Mouse (Mus musculus): ENCODE measurements around the gene Cyp2d11. TPM values are rescaled to one million over a fixed set of nuclear protein-coding genes. Genes with fewer than 3 reads are reported as not detected.

Cyp2d11 gene
- polyA plus RNA-seq, 1 experiment, result not detected

- WGBS, result 20% methylated on average over 14 of the region's 14 CpGs
- Histone ChIP-seq H3K4me3 (replicated peaks; ENCODE audit: control insufficient read depth, low read depth, low read length) (peak overlapping the region; percentile 90), H3K4me1 (ENCODE audit: control insufficient read depth, insufficient read depth, low read length) (peaks cover 5% of the 10 kb centered on the region; the same call in 1 of the 2 replicates), H3K27ac (ENCODE audit: control insufficient read depth, insufficient read depth, low read depth, low read length, poor library complexity) (no peak overlapping the region; the same call in 1 of the 2 replicates)
- TF ChIP-seq CTCF (IDR thresholded peaks at IDR 0.05; ENCODE audit: control insufficient read depth, insufficient read depth, low read length), result no peak
- no peak for TF ChIP-seq POLR2A (IDR thresholded peaks at IDR 0.05; ENCODE audit: borderline replicate concordance, control insufficient read depth, low read depth, low read length)
Measured at GRCm38 (mm10) chr15:82353078-82353744, 40.6 kb downstream of the Cyp2d11 start.

GRCm38 (mm10) chr15:82351480-82351879, 42.3 kb downstream of the Cyp2d11 start:
- 73% methylated on average over 3 of the region's 3 CpGs for WGBS
- peaks cover 8% of the 10 kb centered on the region; the same call in 1 of the 2 replicates for H3K4me1 ChIP-seq (ENCODE audit: control insufficient read depth, insufficient read depth, low read length)
- H3K4me3 ChIP-seq (replicated peaks; ENCODE audit: control insufficient read depth, low read depth, low read length), result no peak overlapping the region
- H3K27ac ChIP-seq (ENCODE audit: control insufficient read depth, insufficient read depth, low read depth, low read length, poor library complexity), result no peak overlapping the region
- TF ChIP-seq POLR2A (IDR thresholded peaks at IDR 0.05; ENCODE audit: borderline replicate concordance, control insufficient read depth, low read depth, low read length) (no peak), CTCF (IDR thresholded peaks at IDR 0.05; ENCODE audit: control insufficient read depth, insufficient read depth, low read length) (no peak)

GRCm38 (mm10) chr15:82350349-82350748, 43.5 kb downstream of the Cyp2d11 start:
- TF ChIP-seq CTCF (IDR thresholded peaks at IDR 0.05; ENCODE audit: control insufficient read depth, insufficient read depth, low read length) (no peak), POLR2A (IDR thresholded peaks at IDR 0.05; ENCODE audit: borderline replicate concordance, control insufficient read depth, low read depth, low read length) (no peak)
- H3K4me3 ChIP-seq (replicated peaks; ENCODE audit: control insufficient read depth, low read depth, low read length), result no peak overlapping the region
- 87% methylated on average over 4 of the region's 4 CpGs for WGBS
- peaks cover 8% of the 10 kb centered on the region; the same call in 1 of the 2 replicates for H3K4me1 ChIP-seq (ENCODE audit: control insufficient read depth, insufficient read depth, low read length)
- no peak overlapping the region for H3K27ac ChIP-seq (ENCODE audit: control insufficient read depth, insufficient read depth, low read depth, low read length, poor library complexity)

GRCm38 (mm10) chr15:82348999-82349341, 44.9 kb downstream of the Cyp2d11 start:
- 93% methylated on average over 2 of the region's 2 CpGs for WGBS
- TF ChIP-seq POLR2A (IDR thresholded peaks at IDR 0.05; ENCODE audit: borderline replicate concordance, control insufficient read depth, low read depth, low read length) (no peak), CTCF (IDR thresholded peaks at IDR 0.05; ENCODE audit: control insufficient read depth, insufficient read depth, low read length) (no peak)
- H3K4me1 ChIP-seq (ENCODE audit: control insufficient read depth, insufficient read depth, low read length), result peaks cover 8% of the 10 kb centered on the region; the same call in 1 of the 2 replicates
- no peak overlapping the region for H3K27ac ChIP-seq (ENCODE audit: control insufficient read depth, insufficient read depth, low read depth, low read length, poor library complexity)
- no peak overlapping the region for H3K4me3 ChIP-seq (replicated peaks; ENCODE audit: control insufficient read depth, low read depth, low read length)

- TF ChIP-seq POLR2A (IDR thresholded peaks at IDR 0.05; ENCODE audit: borderline replicate concordance, control insufficient read depth, low read depth, low read length) (no peak), CTCF (IDR thresholded peaks at IDR 0.05; ENCODE audit: control insufficient read depth, insufficient read depth, low read length) (no peak)
- H3K4me3 ChIP-seq (replicated peaks; ENCODE audit: control insufficient read depth, low read depth, low read length), result no peak overlapping the region
- H3K4me1 ChIP-seq (ENCODE audit: control insufficient read depth, insufficient read depth, low read length), result peaks cover 9% of the 10 kb centered on the region; the same call in 1 of the 2 replicates
- H3K27ac ChIP-seq (ENCODE audit: control insufficient read depth, insufficient read depth, low read depth, low read length, poor library complexity), result no peak overlapping the region
- 69% methylated on average over 8 of the region's 8 CpGs for WGBS
Measured at GRCm38 (mm10) chr15:82348258-82348998, 45.4 kb downstream of the Cyp2d11 start.

- Histone ChIP-seq H3K27ac (ENCODE audit: control insufficient read depth, insufficient read depth, low read depth, low read length, poor library complexity) (no peak overlapping the region), H3K4me1 (ENCODE audit: control insufficient read depth, insufficient read depth, low read length) (peaks cover 10% of the 10 kb centered on the region; the same call in 1 of the 2 replicates), H3K4me3 (replicated peaks; ENCODE audit: control insufficient read depth, low read depth, low read length) (no peak overlapping the region)
- 91% methylated on average over 12 of the region's 12 CpGs for WGBS
- TF ChIP-seq CTCF (IDR thresholded peaks at IDR 0.05; ENCODE audit: control insufficient read depth, insufficient read depth, low read length) (no peak), POLR2A (IDR thresholded peaks at IDR 0.05; ENCODE audit: borderline replicate concordance, control insufficient read depth, low read depth, low read length) (no peak)
Measured at GRCm38 (mm10) chr15:82347852-82348251, 46.0 kb downstream of the Cyp2d11 start.

GRCm38 (mm10) chr15:82347303-82347676, 46.5 kb downstream of the Cyp2d11 start:
- TF ChIP-seq CTCF (IDR thresholded peaks at IDR 0.05; ENCODE audit: control insufficient read depth, insufficient read depth, low read length) (no peak), POLR2A (IDR thresholded peaks at IDR 0.05; ENCODE audit: borderline replicate concordance, control insufficient read depth, low read depth, low read length) (no peak)
- Histone ChIP-seq H3K4me3 (replicated peaks; ENCODE audit: control insufficient read depth, low read depth, low read length) (peak overlapping the region; percentile 83), H3K4me1 (ENCODE audit: control insufficient read depth, insufficient read depth, low read length) (peaks cover 10% of the 10 kb centered on the region; the same call in 1 of the 2 replicates), H3K27ac (ENCODE audit: control insufficient read depth, insufficient read depth, low read depth, low read length, poor library complexity) (no peak overlapping the region)
- 53% methylated on average over 4 of the region's 4 CpGs for WGBS

GRCm38 (mm10) chr15:82346580-82347302, 47.1 kb downstream of the Cyp2d11 start:
- H3K4me3 ChIP-seq (replicated peaks; ENCODE audit: control insufficient read depth, low read depth, low read length), result peak overlapping the region; percentile 83
- peaks cover 10% of the 10 kb centered on the region; the same call in 1 of the 2 replicates for H3K4me1 ChIP-seq (ENCODE audit: control insufficient read depth, insufficient read depth, low read length)
- 5% methylated on average over 14 of the region's 14 CpGs for WGBS
- H3K27ac ChIP-seq (ENCODE audit: control insufficient read depth, insufficient read depth, low read depth, low read length, poor library complexity), result peak overlapping the region; percentile 94; the same call in 1 of the 2 replicates
- TF ChIP-seq POLR2A (IDR thresholded peaks at IDR 0.05; ENCODE audit: borderline replicate concordance, control insufficient read depth, low read depth, low read length) (no peak), CTCF (IDR thresholded peaks at IDR 0.05; ENCODE audit: control insufficient read depth, insufficient read depth, low read length) (no peak)

All from bone marrow, adult 2 months (tissue).